Mouse (Mus musculus) cerebellum, postnatal 36 days (tissue): ENCODE measurements around the gene Lin37.

ENCODE experiments used
- DNase-seq, 2 experiments: peaks; one replicate each; pipeline ENCODE4 v3.0.0; 2021 to 2022; ENCODE audit warnings: mixed read lengths in 2 of 2

Lin37 gene

GRCm38 (mm10) chr7:30586455-30587020 is 26.9 kb upstream of the Lin37 start:
- DNase-seq: no peak

GRCm38 (mm10) chr7:30585170-30585569 is 25.5 kb upstream of the Lin37 start:
- DNase-seq: no peak

GRCm38 (mm10) chr7:30584339-30584738 is 24.7 kb upstream of the Lin37 start:
- no peak for DNase-seq

GRCm38 (mm10) chr7:30581547-30581946 is 21.9 kb upstream of the Lin37 start:
- no peak for DNase-seq

GRCm38 (mm10) chr7:30579950-30580349 is 20.3 kb upstream of the Lin37 start:
- no peak for DNase-seq

- DNase-seq: peak; percentile 85
Measured at GRCm38 (mm10) chr7:30572969-30573368, 13.3 kb upstream of the Lin37 start.

GRCm38 (mm10) chr7:30572389-30572788 is 12.8 kb upstream of the Lin37 start:
- DNase-seq: no peak

- DNase-seq: no peak
Measured at GRCm38 (mm10) chr7:30567555-30567954, 7.9 kb upstream of the Lin37 start.

GRCm38 (mm10) chr7:30566033-30566432 is 6.4 kb upstream of the Lin37 start:
- DNase-seq: no peak

GRCm38 (mm10) chr7:30564970-30565571 is 5.4 kb upstream of the Lin37 start, which contains the start of gene Igflr1:
Igflr1 (plus strand) TSS chr7:30565427.
- no peak for DNase-seq

- no peak for DNase-seq
Measured at GRCm38 (mm10) chr7:30563906-30564280, 4.3 kb upstream of the Lin37 start.

GRCm38 (mm10) chr7:30563117-30563905 is 3.7 kb upstream of the Lin37 start, which contains the start of the genes U2af1l4, Gm49396 and Psenen:
U2af1l4 (plus strand) TSS chr7:30563301.
Gm49396 (plus strand) TSS chr7:30563344.
Psenen (minus strand) TSS chr7:30563627.
- peak; percentile 95 to 97 for DNase-seq

- peak in 1 of 2 experiments; percentile 34 for DNase-seq
Measured at GRCm38 (mm10) chr7:30562526-30563116, 3.0 kb upstream of the Lin37 start.

GRCm38 (mm10) chr7:30560296-30560695 is 658 bp upstream of the Lin37 start:
- DNase-seq: no peak

- DNase-seq: no peak
Measured at GRCm38 (mm10) chr7:30558656-30559442, 789 bp downstream of the Lin37 start.

GRCm38 (mm10) chr7:30557901-30558514 is 1.6 kb downstream of the Lin37 start:
- DNase-seq: no peak

- DNase-seq: no peak
Measured at GRCm38 (mm10) chr7:30556894-30557536, 2.6 kb downstream of the Lin37 start.

GRCm38 (mm10) chr7:30553810-30554584 is 5.6 kb downstream of the Lin37 start:
- no peak for DNase-seq

GRCm38 (mm10) chr7:30553021-30553589 is 6.5 kb downstream of the Lin37 start:
- DNase-seq: peak; percentile 62 to 67
